Mouse (Mus musculus): Measurements from ENCODE around the gene Rtf2. TPM values are rescaled to one million over a fixed set of nuclear protein-coding genes. Genes with fewer than 3 reads are reported as not detected.

Gene Rtf2
- total and polyA plus RNA-seq, 3 experiments, result 26.2 to 135 (median 58.2) TPM

- H3K4me3 ChIP-seq (ENCODE audit: low read depth, low read length), result no peak overlapping the region
- ATAC-seq (ENCODE audit: extremely low read depth, insufficient number of reproducible peaks, low FRiP score, poor library complexity, severe bottlenecking), result no peak
Observed at GRCm38 (mm10) chr2:172410686-172411085, 29.7 kb upstream of the Rtf2 start.

DNA sequence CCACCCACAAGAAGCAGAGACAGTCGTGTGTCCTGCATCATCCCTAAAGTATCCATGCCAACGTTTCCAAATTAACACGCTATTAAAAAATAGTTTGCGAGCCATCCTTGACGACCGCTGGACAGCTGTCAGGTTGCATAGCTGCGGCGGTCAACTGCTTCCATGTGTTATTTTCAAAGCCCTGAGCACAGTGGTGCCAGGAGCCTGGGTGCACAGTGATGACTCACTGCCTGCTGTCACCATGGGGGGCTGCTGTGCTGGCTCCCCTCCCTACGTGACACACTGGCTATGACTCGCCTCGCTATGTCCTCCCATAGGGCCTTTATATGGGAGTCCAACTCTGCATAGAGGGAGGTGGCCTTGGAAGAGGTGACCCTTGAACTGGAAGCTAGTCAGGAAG is 29.3 kb upstream of the Rtf2 start:
- Histone ChIP-seq H3K4me3 (ENCODE audit: low read depth, low read length) (no peak overlapping the region), H3K4me1 (ENCODE audit: insufficient read depth, low read depth, low read length) (no peaks in the 10 kb centered on the region), H3K36me3 (replicated peaks) (no peaks in the 10 kb centered on the region), H3K27me3 (ENCODE audit: insufficient read depth, low read length) (peaks cover 2% of the 10 kb centered on the region; the same call in 1 of the 2 replicates), H3K9me3 (replicated peaks) (no peaks in the 10 kb centered on the region)
- TF ChIP-seq TAL1 (conservative IDR thresholded peaks at IDR 0.05; ENCODE audit: low read depth, low read length), result no peak
- TF ChIP-seq POLR2AphosphoS5 (IDR thresholded peaks at IDR 0.05; ENCODE audit: insufficient replicate concordance, low read depth, low read length), result no peak
- no peak for TF ChIP-seq CTCF (IDR thresholded peaks at IDR 0.05; ENCODE audit: low read depth, low read length)
- TF ChIP-seq GATA1 (IDR thresholded peaks at IDR 0.05; ENCODE audit: borderline replicate concordance, low read length), result no peak
- TF ChIP-seq GATA2 (IDR thresholded peaks at IDR 0.05; ENCODE audit: borderline replicate concordance, low read depth, low read length), result no peak
- no peak for ATAC-seq (ENCODE audit: extremely low read depth, insufficient number of reproducible peaks, low FRiP score, poor library complexity, severe bottlenecking)
- DNase-seq (ENCODE audit: low spot score), result no peak

More at GRCm38 (mm10) chr2:172410686-172411085, 29.7 kb upstream of the Rtf2 start:
- no peak for DNase-seq (ENCODE audit: low spot score)
- no peak for TF ChIP-seq CTCF (IDR thresholded peaks at IDR 0.05; ENCODE audit: low read depth, low read length)
- no peak for TF ChIP-seq POLR2AphosphoS5 (IDR thresholded peaks at IDR 0.05; ENCODE audit: insufficient replicate concordance, low read depth, low read length)
- TF ChIP-seq GATA1 (IDR thresholded peaks at IDR 0.05; ENCODE audit: borderline replicate concordance, low read length), result no peak
- no peak for TF ChIP-seq GATA2 (IDR thresholded peaks at IDR 0.05; ENCODE audit: borderline replicate concordance, low read depth, low read length)
- TF ChIP-seq TAL1 (conservative IDR thresholded peaks at IDR 0.05; ENCODE audit: low read depth, low read length), result no peak
- Histone ChIP-seq H3K9me3 (replicated peaks) (no peaks in the 10 kb centered on the region), H3K4me1 (ENCODE audit: insufficient read depth, low read depth, low read length) (no peaks in the 10 kb centered on the region), H3K36me3 (replicated peaks) (no peaks in the 10 kb centered on the region), H3K27me3 (ENCODE audit: insufficient read depth, low read length) (no peaks in the 10 kb centered on the region; the same call in 1 of the 2 replicates)

DNA sequence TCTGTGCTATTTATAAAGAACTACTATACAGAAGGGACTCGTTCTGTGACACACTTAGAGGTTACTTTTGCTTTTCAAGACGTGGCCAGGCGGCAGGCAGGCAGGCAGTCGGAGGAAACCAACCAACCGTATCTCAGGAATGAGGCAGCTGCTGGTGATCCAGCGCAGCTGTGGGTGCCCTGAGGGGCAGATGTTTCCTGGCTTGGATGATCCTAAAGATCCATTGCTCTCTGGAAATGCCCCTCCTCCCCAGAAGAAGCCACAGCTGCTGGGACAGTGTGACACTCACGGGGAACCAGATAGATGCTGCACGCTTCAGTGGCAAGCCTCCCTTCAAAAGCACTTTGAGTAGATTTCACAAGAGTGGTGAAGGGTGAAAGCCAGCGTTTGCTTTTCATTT is 27.9 kb upstream of the Rtf2 start:
- no peak overlapping the region for H3K4me3 ChIP-seq (ENCODE audit: low read depth, low read length)
- ATAC-seq (ENCODE audit: extremely low read depth, insufficient number of reproducible peaks, low FRiP score, poor library complexity, severe bottlenecking) (no peak), DNase-seq (ENCODE audit: low spot score) (no peak)
- H3K9me3 ChIP-seq (replicated peaks), result no peaks in the 10 kb centered on the region
- H3K27me3 ChIP-seq (ENCODE audit: insufficient read depth, low read length), result peaks cover 2% of the 10 kb centered on the region; the same call in 1 of the 2 replicates
- TF ChIP-seq CTCF (IDR thresholded peaks at IDR 0.05; ENCODE audit: low read depth, low read length) (no peak), POLR2AphosphoS5 (IDR thresholded peaks at IDR 0.05; ENCODE audit: insufficient replicate concordance, low read depth, low read length) (no peak), GATA2 (IDR thresholded peaks at IDR 0.05; ENCODE audit: borderline replicate concordance, low read depth, low read length) (no peak), GATA1 (IDR thresholded peaks at IDR 0.05; ENCODE audit: borderline replicate concordance, low read length) (no peak), TAL1 (conservative IDR thresholded peaks at IDR 0.05; ENCODE audit: low read depth, low read length) (no peak)
- no peaks in the 10 kb centered on the region for H3K36me3 ChIP-seq (replicated peaks)
- no peaks in the 10 kb centered on the region for H3K4me1 ChIP-seq (ENCODE audit: insufficient read depth, low read depth, low read length)

DNA sequence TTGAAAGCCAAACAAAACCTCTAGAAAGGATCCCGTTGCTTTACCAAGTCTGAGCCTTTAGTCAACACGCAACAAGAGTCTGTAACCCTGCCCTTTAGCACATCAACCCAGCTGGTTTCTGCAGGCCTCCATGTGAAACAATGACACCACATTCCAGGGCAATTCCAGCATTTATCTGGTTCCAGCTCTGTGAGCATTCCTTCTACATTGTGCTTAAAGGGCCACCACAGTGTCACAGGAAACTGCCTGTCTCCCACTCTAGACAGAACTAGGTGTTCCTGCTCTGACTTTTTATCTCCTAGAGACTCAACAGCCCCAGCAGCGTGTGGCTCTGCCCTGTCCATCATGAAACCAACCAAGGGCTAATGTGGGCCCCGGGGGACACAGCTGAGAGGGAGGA is 27.1 kb upstream of the Rtf2 start:
- no peak overlapping the region for H3K4me3 ChIP-seq (ENCODE audit: low read depth, low read length)
- no peak for TF ChIP-seq POLR2AphosphoS5 (IDR thresholded peaks at IDR 0.05; ENCODE audit: insufficient replicate concordance, low read depth, low read length)
- TF ChIP-seq GATA1 (IDR thresholded peaks at IDR 0.05; ENCODE audit: borderline replicate concordance, low read length), result no peak
- TF ChIP-seq TAL1 (conservative IDR thresholded peaks at IDR 0.05; ENCODE audit: low read depth, low read length), result no peak
- no peak for TF ChIP-seq CTCF (IDR thresholded peaks at IDR 0.05; ENCODE audit: low read depth, low read length)
- TF ChIP-seq GATA2 (IDR thresholded peaks at IDR 0.05; ENCODE audit: borderline replicate concordance, low read depth, low read length), result no peak
- no peaks in the 10 kb centered on the region for H3K9me3 ChIP-seq (replicated peaks)
- ATAC-seq (ENCODE audit: extremely low read depth, insufficient number of reproducible peaks, low FRiP score, poor library complexity, severe bottlenecking) (no peak), DNase-seq (ENCODE audit: low spot score) (no peak)
- H3K27me3 ChIP-seq (ENCODE audit: insufficient read depth, low read length), result peaks cover 2% of the 10 kb centered on the region; the same call in 1 of the 2 replicates
- H3K36me3 ChIP-seq (replicated peaks), result no peaks in the 10 kb centered on the region
- no peaks in the 10 kb centered on the region for H3K4me1 ChIP-seq (ENCODE audit: insufficient read depth, low read depth, low read length)

DNA sequence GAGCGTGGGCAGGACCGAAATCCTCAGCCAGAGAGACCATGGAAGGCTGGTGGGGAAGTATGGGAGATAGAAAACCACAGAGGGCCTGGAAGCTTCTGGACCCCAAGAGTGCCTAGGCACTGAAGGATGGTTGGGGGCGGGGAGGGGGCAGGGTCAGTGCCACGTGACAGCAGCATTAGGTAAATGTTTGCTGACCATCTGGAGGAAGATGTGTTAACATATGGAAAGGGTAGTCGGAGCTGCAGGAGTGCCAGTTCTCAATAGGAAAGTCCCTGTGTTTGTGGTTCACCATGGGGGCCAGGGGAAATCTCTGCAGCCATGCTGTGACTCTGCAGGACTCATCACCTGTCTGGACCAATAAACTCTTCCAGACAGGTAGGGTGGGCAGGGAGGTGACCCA is 26.5 kb upstream of the Rtf2 start:
- TF ChIP-seq GATA1 (IDR thresholded peaks at IDR 0.05; ENCODE audit: borderline replicate concordance, low read length) (no peak), POLR2AphosphoS5 (IDR thresholded peaks at IDR 0.05; ENCODE audit: insufficient replicate concordance, low read depth, low read length) (no peak), GATA2 (IDR thresholded peaks at IDR 0.05; ENCODE audit: borderline replicate concordance, low read depth, low read length) (no peak), CTCF (IDR thresholded peaks at IDR 0.05; ENCODE audit: low read depth, low read length) (no peak), TAL1 (conservative IDR thresholded peaks at IDR 0.05; ENCODE audit: low read depth, low read length) (no peak)
- Histone ChIP-seq H3K9me3 (replicated peaks) (no peaks in the 10 kb centered on the region), H3K4me1 (ENCODE audit: insufficient read depth, low read depth, low read length) (no peaks in the 10 kb centered on the region), H3K4me3 (ENCODE audit: low read depth, low read length) (no peak overlapping the region), H3K27me3 (ENCODE audit: insufficient read depth, low read length) (peaks cover 2% of the 10 kb centered on the region; the same call in 1 of the 2 replicates), H3K36me3 (replicated peaks) (no peaks in the 10 kb centered on the region)
- DNase-seq (ENCODE audit: low spot score), result no peak
- ATAC-seq (ENCODE audit: extremely low read depth, insufficient number of reproducible peaks, low FRiP score, poor library complexity, severe bottlenecking), result no peak

DNA sequence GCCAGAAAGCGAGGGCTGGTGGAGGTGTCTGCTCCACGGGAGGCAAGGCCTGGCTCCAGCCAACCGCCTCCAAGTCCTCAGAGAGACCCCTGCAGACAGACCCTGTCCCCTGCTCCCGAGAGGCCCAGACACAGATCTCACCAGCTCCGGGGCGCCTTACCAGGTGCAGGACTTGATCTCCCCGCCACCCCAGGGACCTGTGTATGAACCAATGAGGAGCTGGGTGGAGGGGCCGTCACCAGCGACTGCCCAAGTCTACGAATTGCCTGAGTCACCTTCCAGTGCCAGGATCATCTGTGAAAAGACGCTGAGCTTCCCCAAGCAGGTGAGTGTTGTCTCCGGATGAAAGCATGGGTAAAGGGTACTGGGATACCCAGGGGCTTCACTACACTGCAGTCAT is 24.1 kb upstream of the Rtf2 start:
- no peak for DNase-seq (ENCODE audit: low spot score)
- TF ChIP-seq TAL1 (conservative IDR thresholded peaks at IDR 0.05; ENCODE audit: low read depth, low read length) (no peak), POLR2AphosphoS5 (IDR thresholded peaks at IDR 0.05; ENCODE audit: insufficient replicate concordance, low read depth, low read length) (no peak), CTCF (IDR thresholded peaks at IDR 0.05; ENCODE audit: low read depth, low read length) (no peak), GATA2 (IDR thresholded peaks at IDR 0.05; ENCODE audit: borderline replicate concordance, low read depth, low read length) (no peak), GATA1 (IDR thresholded peaks at IDR 0.05; ENCODE audit: borderline replicate concordance, low read length) (no peak)
- Histone ChIP-seq H3K4me3 (ENCODE audit: low read depth, low read length) (no peak overlapping the region), H3K36me3 (replicated peaks) (no peaks in the 10 kb centered on the region), H3K4me1 (ENCODE audit: insufficient read depth, low read depth, low read length) (no peaks in the 10 kb centered on the region), H3K27me3 (ENCODE audit: insufficient read depth, low read length) (peaks cover 2% of the 10 kb centered on the region; the same call in 1 of the 2 replicates), H3K9me3 (replicated peaks) (no peaks in the 10 kb centered on the region)
- ATAC-seq (ENCODE audit: extremely low read depth, insufficient number of reproducible peaks, low FRiP score, poor library complexity, severe bottlenecking), result no peak
